ENCODE assay signal across 9 mouse cellular contexts in genomic region chr2:38513183-38513529, GRCm38 (mm10). TPM values are rescaled to one million over a fixed set of nuclear protein-coding genes. Genes with fewer than 3 reads are reported as not detected.
A peak's percentile ranks its signal among the peaks of the same experiment; 100 is the strongest.
DNase-seq lines count a peak whose midpoint lies in the region; ATAC-seq and TF ChIP-seq lines count a peak whose summit lies in the region.
"Had no signal": no experiment of that assay in that cellular context is flagged by ENCODE, and none has a peak within 500 bp of the region (broad histone marks: within the 10 kb centered on the region; RNA-seq: fewer than 3 reads in every experiment).

No protein-coding gene starts in this region.

- no peaks in the 10 kb centered on the region for H3K27me3 ChIP-seq in heart, embryonic 13.5 days (replicated peaks)
- H3K27me3 ChIP-seq in G1E (ENCODE audit: insufficient read depth, low read length): no peaks in the 10 kb centered on the region
- 0 out of 2 replicates have a peak, but pooled peaks cover 3% of the 10 kb centered on the region for H3K27me3 ChIP-seq in hindbrain, embryonic 13.5 days
- peaks cover 10% of the 10 kb centered on the region; the same call in 1 of the 2 replicates for H3K27me3 ChIP-seq in midbrain, embryonic 10.5 days (ENCODE audit: low read depth, poor library complexity, severe bottlenecking)

- H3K4me1 ChIP-seq in heart, embryonic 13.5 days: peaks cover 56% of the 10 kb centered on the region
- H3K4me1 ChIP-seq in G1E (ENCODE audit: insufficient read depth, low read depth, low read length): peaks cover 84% of the 10 kb centered on the region
- H3K4me1 ChIP-seq in hindbrain, embryonic 13.5 days (replicated peaks): peaks cover 48% of the 10 kb centered on the region
- peaks cover 61% of the 10 kb centered on the region for H3K4me1 ChIP-seq in midbrain, embryonic 10.5 days

- no peak for TF ChIP-seq CTCF in G1E (IDR thresholded peaks at IDR 0.05; ENCODE audit: low read depth, low read length)

- ATAC-seq in heart, embryonic 13.5 days (ENCODE audit: extremely low read depth, insufficient number of reproducible peaks, low FRiP score, low TSS enrichment): no peak
- no peak for ATAC-seq in G1E (ENCODE audit: extremely low read depth, insufficient number of reproducible peaks, low FRiP score, poor library complexity, severe bottlenecking)
- ATAC-seq in hindbrain, embryonic 13.5 days (ENCODE audit: low FRiP score): no peak
- ATAC-seq: CD4-positive, CD25-positive, alpha-beta regulatory T cell, adult 4 months had no signal

- peak overlapping the region; percentile 97 for H3K9ac ChIP-seq in heart, embryonic 13.5 days
- H3K9ac ChIP-seq in hindbrain, embryonic 13.5 days: peak overlapping the region; percentile 40; the same call in 1 of the 2 replicates

- no peaks in the 10 kb centered on the region for H3K9me3 ChIP-seq in heart, embryonic 13.5 days
- H3K9me3 ChIP-seq in G1E (replicated peaks): no peaks in the 10 kb centered on the region
- H3K9me3 ChIP-seq in hindbrain, embryonic 13.5 days: no peaks in the 10 kb centered on the region
- no peaks in the 10 kb centered on the region for H3K9me3 ChIP-seq in midbrain, embryonic 10.5 days (replicated peaks)

- DNase-seq in heart, adult 11 months: no peak
- no peak for DNase-seq in G1E (ENCODE audit: low spot score)
- no peak for DNase-seq in midbrain, embryonic 10.5 days (ENCODE audit: low spot score)
- DNase-seq in thymus, postnatal 0 days (ENCODE audit: low spot score): no peak
- no peak for DNase-seq in left cerebral cortex, adult 11 months (ENCODE audit: low spot score)
- DNase-seq in right cerebral cortex, adult 18-20 months: no peak

- peak overlapping the region; percentile 86 for H3K27ac ChIP-seq in heart, embryonic 13.5 days (replicated peaks)
- H3K27ac ChIP-seq in hindbrain, embryonic 13.5 days: peak overlapping the region; percentile 62; the same call in 1 of the 2 replicates
- H3K27ac ChIP-seq in midbrain, embryonic 10.5 days (replicated peaks): peak overlapping the region; percentile 98

- peaks cover 14% of the 10 kb centered on the region; the same call in 1 of the 2 replicates for H3K36me3 ChIP-seq in heart, embryonic 13.5 days
- H3K36me3 ChIP-seq in G1E (replicated peaks): peaks cover 49% of the 10 kb centered on the region
- H3K36me3 ChIP-seq in hindbrain, embryonic 13.5 days: no peaks in the 10 kb centered on the region
- peaks cover 14% of the 10 kb centered on the region for H3K36me3 ChIP-seq in midbrain, embryonic 10.5 days

- H3K4me2 ChIP-seq in heart, embryonic 13.5 days: peak overlapping the region; percentile 73
- peak overlapping the region; percentile 72 for H3K4me2 ChIP-seq in hindbrain, embryonic 13.5 days

- 57% methylated on average over 2 of the region's 2 CpGs for WGBS in heart, embryonic 13.5 days
- WGBS in hindbrain, embryonic 13.5 days: 59% methylated on average over 2 of the region's 2 CpGs
- WGBS in midbrain, embryonic 10.5 days: 59% methylated on average over 2 of the region's 2 CpGs

- H3K4me3 ChIP-seq in heart, embryonic 13.5 days: peak overlapping the region; percentile 89
- peak overlapping the region; percentile 88; the same call in 1 of the 2 replicates for H3K4me3 ChIP-seq in G1E (ENCODE audit: low read depth, low read length)
- peak overlapping the region; percentile 75; the same call in 1 of the 2 replicates for H3K4me3 ChIP-seq in hindbrain, embryonic 13.5 days
- peak overlapping the region; percentile 93 for H3K4me3 ChIP-seq in midbrain, embryonic 10.5 days

RNA-seq across cellular contexts. Expression of gene Nek6, which starts 1.7 kb away (rescaled TPM):
- 67.8 and 74.5 TPM in 2 replicates for polyA plus RNA-seq in heart, embryonic 13.5 days (2015; fragmentation: Nextera tagmentation; extraction: Ambion mirVana)
- 180 and 210 TPM in 2 replicates for total RNA-seq in G1E (2014; fragmentation: Nextera tagmentation)
- total RNA-seq in G1E (2017): 95.8 and 98.6 TPM in 2 replicates
- 113 and 162 TPM in 2 replicates for polyA plus RNA-seq in G1E (2012)
- 57.3 and 58.0 TPM in 2 replicates for polyA plus RNA-seq in hindbrain, embryonic 13.5 days (2015; fragmentation: Nextera tagmentation; extraction: Ambion mirVana)
- 87.4 and 96.9 TPM in 2 replicates for polyA plus RNA-seq in midbrain, embryonic 10.5 days (2016; fragmentation: Nextera tagmentation; extraction: Ambion mirVana)
- 13.4 and 14.5 TPM in 2 replicates for polyA plus RNA-seq in thymus, postnatal 0 days (2015; fragmentation: Nextera tagmentation; extraction: Ambion mirVana)
